Mouse (Mus musculus) forebrain, embryonic 13.5 days (tissue): Measurements from ENCODE around the gene Errfi1. TPM values are rescaled to one million over a fixed set of nuclear protein-coding genes. Genes with fewer than 3 reads are reported as not detected.
"Not testable (repeated sequence)": the region's sequence is repeated elsewhere in the genome, so short reads cannot be mapped to it uniquely, and the experiment has no call there.

ENCODE experiments used
- ATAC-seq: fragments of 200-750 bp; cut with Nextera tagmentation; 2 replicates; pipeline ENCODE4 v1.8.0; 2017
- H3K27ac ChIP-seq: fragments of 300-500 bp; sonication (generic); 2 replicates; pipeline ENCODE4 v1.5.1; 2015; ENCODE audit warnings: inconsistent platforms, mild to moderate bottlenecking, moderate library complexity
- H3K27me3 ChIP-seq: fragments of 300-500 bp; sonication (generic); 2 replicates; pipeline ENCODE4 v1.6.1; 2015; ENCODE audit warnings: mild to moderate bottlenecking, inconsistent platforms
- H3K36me3 ChIP-seq: fragments of 300-500 bp; sonication (generic); 2 replicates; pipeline ENCODE4 v1.6.1; 2015; ENCODE audit warnings: mild to moderate bottlenecking, inconsistent platforms; ENCODE audit not compliant: poor library complexity, severe bottlenecking
- H3K4me1 ChIP-seq: fragments of 300-500 bp; sonication (generic); 2 replicates; pipeline ENCODE4 v1.6.1; 2015; ENCODE audit warnings: inconsistent platforms
- H3K4me2 ChIP-seq: fragments of 300-500 bp; sonication (generic); 2 replicates; pipeline ENCODE4 v1.6.1; 2015; ENCODE audit warnings: inconsistent platforms, mild to moderate bottlenecking, moderate library complexity
- H3K4me3 ChIP-seq: fragments of 300-500 bp; sonication (generic); 2 replicates; pipeline ENCODE4 v1.5.1; 2015; ENCODE audit warnings: mild to moderate bottlenecking, inconsistent platforms
- H3K9ac ChIP-seq: fragments of 300-500 bp; sonication (generic); 2 replicates; pipeline ENCODE4 v1.6.1; 2015; ENCODE audit warnings: mild to moderate bottlenecking, inconsistent platforms
- H3K9me3 ChIP-seq: fragments of 300-500 bp; sonication (generic); replicated peaks from 2 replicates; pipeline ENCODE4 v1.6.1; 2016; ENCODE audit warnings: inconsistent platforms
- WGBS: fragments of 180-500 bp; shearing (Covaris S2); methylation state at CpG from one replicate; pipeline ENCODE4 v1.1.7; 2015; 5-methylcytosine and 5-hydroxymethylcytosine counted together
- polyA plus RNA-seq: library from polyadenylated mRNA; unstranded; fragments of >200 nt; fragmentation: Nextera tagmentation; extraction: Ambion mirVana; gene quantifications from 2 replicates; pipeline ENCODE4 v1.2.1, GENCODE M21; 2015

Gene Errfi1
- polyA plus RNA-seq, 1 experiment from 2014 or later = 13.7 TPM

DNA sequence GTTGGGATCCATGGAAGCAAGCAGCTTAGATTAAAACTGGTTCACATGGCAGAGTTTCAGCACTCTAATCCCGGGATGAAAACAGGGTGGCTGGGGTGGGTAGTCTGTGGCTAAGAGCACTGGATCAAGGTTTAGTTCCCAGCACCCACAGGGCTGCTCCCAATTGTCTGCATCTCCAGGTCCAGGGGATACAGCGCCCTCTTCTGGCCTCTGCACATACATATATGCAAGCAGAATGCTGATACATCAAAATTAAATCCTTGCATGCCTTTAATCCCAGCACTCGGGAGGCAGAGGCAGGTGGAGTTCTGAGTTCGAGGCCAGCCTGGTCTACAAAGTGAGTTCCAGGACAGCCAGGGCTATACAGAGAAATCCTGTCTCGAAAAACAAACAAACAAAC, 54.8 kb downstream of the Errfi1 start:
- peaks cover 20% of the 10 kb centered on the region for H3K36me3 ChIP-seq
- H3K4me3 ChIP-seq = peak overlapping the region; percentile 76; the same call in 1 of the 2 replicates
- H3K9ac ChIP-seq, H3K27me3 ChIP-seq, H3K27ac ChIP-seq, ATAC-seq, H3K9me3 ChIP-seq: not testable (repeated sequence)
- peak overlapping the region; percentile 85 for H3K4me2 ChIP-seq
- WGBS = 77% methylated on average over 5 of the region's 5 CpGs
- H3K4me1 ChIP-seq = peaks cover 24% of the 10 kb centered on the region

DNA sequence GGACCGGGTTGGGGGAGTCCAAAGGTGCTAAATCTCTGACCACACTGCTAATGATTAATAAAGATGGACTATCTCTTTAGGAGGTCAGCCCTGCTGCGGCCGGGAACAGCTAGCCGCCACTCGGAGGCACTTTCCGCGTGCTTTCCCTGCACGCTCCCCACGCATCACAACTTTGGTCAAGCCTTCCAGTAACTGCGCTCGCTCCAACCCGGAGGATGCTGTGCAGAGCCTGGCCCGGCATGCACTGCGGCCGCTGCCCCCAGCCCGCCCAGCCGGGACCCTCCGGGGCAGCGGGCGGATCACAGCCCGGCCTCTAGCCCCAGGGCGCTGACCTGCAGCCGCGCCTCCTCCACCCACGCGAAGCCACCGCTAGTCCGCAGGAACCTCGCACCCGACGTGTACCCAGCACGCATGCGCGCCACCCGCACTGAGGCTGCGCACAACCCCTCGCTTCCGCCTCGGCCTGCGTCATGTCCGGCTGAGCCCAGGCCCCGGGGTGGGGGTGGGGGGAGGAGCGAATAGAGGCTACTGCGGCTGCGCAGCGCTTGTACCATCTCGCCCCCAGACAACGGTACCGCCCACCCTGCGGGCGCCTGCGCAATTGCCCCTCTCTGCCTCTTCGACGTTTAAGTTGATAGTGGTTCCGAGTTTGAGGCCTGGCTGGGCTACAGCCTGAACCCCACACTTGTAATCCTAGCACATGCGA, 55.9 kb downstream of the Errfi1 start:
- Histone ChIP-seq H3K9ac (peak overlapping the region; percentile 91), H3K27ac (peak overlapping the region; percentile 79), H3K27me3 (no peaks in the 10 kb centered on the region), H3K4me3 (peak overlapping the region; percentile 76), H3K36me3 (peaks cover 12% of the 10 kb centered on the region), H3K4me2 (peak overlapping the region; percentile 85), H3K9me3 (no peaks in the 10 kb centered on the region), H3K4me1 (peaks cover 28% of the 10 kb centered on the region)
- WGBS = under 1% methylated on average over 54 of the region's 56 CpGs
- peak; percentile 93 for ATAC-seq

DNA sequence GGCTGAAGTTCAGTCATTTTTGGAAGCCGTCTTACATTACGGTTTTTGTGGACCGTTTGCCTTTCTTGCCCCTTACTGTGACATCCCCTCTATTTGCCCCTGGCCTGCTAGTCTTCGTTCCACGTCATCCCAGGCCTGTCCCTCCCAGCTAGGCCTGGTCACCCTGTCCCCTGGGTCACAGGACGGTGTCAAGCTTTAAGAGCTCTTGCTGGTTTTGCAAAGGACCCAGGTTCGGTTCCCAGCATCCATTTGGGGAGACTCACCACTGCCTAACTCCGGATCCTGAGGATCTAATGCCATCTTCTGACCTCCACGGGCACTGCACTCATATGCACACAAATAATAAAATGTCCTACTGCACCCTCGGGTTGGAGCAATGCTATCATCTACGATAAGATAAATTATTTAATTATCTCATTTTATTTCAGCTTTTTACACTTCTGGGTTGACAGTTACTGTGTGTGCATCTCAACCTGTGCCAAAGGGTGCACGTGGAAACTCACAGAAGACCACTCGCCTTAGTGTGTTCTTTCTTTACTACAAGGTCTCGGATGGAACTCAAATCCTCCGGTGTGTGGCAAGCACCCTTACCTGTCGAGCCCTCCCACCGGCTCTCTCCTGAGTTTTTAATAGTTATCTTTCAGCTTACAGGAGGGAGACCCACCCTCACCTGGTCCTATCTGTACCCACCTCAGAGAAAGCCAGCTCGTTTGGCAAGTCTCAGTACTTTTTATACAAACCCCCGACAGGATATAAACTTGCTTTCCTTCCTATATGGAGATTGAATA, 56.6 kb downstream of the Errfi1 start:
- H3K36me3 ChIP-seq = peaks cover 7% of the 10 kb centered on the region
- no peaks in the 10 kb centered on the region for H3K9me3 ChIP-seq
- H3K9ac ChIP-seq = no peak overlapping the region
- peak overlapping the region; percentile 76 for H3K4me3 ChIP-seq
- no peak for ATAC-seq
- H3K27ac ChIP-seq = no peak overlapping the region
- WGBS = 85% methylated on average over 19 of the region's 19 CpGs
- peak overlapping the region; percentile 85 for H3K4me2 ChIP-seq
- no peaks in the 10 kb centered on the region for H3K27me3 ChIP-seq
- H3K4me1 ChIP-seq = peaks cover 34% of the 10 kb centered on the region

DNA sequence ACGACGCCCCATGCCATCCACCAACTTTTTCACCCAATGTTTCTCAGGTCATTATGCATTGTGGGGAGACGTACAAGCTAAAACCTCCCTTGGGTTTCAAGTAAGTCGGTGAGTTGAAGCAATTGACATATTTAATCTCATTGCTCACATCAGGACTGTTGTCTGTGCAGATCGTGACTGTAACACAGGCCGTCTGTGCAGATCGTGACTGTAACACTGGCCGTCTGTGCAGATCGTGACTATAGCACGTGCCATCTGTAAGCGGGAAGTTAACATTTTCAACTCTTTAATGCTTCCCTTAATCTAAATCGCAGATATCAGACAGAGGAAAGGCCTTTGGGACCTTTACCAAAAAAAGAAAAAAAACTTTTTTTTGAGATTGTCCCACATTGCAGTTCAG, 60.0 kb downstream of the Errfi1 start:
- no peaks in the 10 kb centered on the region for H3K9me3 ChIP-seq
- ATAC-seq = no peak
- WGBS = 19% methylated on average over 12 of the region's 12 CpGs
- no peaks in the 10 kb centered on the region for H3K27me3 ChIP-seq
- peak overlapping the region; percentile 74 for H3K4me2 ChIP-seq
- peak overlapping the region; percentile 78 for H3K27ac ChIP-seq
- no peaks in the 10 kb centered on the region for H3K36me3 ChIP-seq
- H3K9ac ChIP-seq = peak overlapping the region; percentile 82
- H3K4me1 ChIP-seq = peaks cover 22% of the 10 kb centered on the region
- peak overlapping the region; percentile 69 for H3K4me3 ChIP-seq

DNA sequence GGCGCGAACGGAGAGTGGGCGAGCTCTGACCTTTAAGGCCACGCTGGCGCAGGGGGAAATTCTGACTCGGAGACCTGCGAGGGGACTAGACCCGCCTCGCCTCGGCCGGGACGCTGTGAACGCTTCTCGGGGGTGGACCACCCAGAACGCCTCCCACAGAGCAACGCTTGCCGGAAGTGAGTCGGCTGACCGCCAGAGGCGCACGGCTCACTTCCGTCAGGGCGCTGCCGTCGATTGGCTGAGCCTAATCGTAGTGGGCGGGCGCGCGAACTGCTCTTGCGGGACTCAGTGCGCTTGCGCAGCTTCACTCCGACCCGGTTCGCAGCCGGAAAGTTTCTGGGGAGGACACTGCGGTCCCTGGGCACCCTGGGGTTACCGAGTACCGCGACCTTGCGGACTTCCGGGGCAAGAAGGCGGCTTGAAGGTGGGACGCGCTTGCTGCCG, 60.6 kb downstream of the Errfi1 start, which contains the start of the genes Park7 and Tnfrsf9:
Gene Park7, minus strand, starts transcription at position 148 of the 444 bp plus-strand sequence.
Gene Tnfrsf9, plus strand, starts transcription at position 273 of the 444 bp plus-strand sequence.
- no peaks in the 10 kb centered on the region for H3K27me3 ChIP-seq
- peak within 1 kb of the TSS; percentile 82 for H3K9ac ChIP-seq
- peak; percentile 88 for ATAC-seq
- H3K9me3 ChIP-seq = no peaks in the 10 kb centered on the region
- H3K4me1 ChIP-seq = peaks cover 18% of the 10 kb centered on the region
- under 1% methylated on average over 47 of the region's 48 CpGs for WGBS
- no peaks in the 10 kb centered on the region for H3K36me3 ChIP-seq
- H3K4me2 ChIP-seq = peak within 1 kb of the TSS; percentile 74
- H3K27ac ChIP-seq = peak within 1 kb of the TSS; percentile 78
- H3K4me3 ChIP-seq = peak within 1 kb of the TSS; percentile 69

DNA sequence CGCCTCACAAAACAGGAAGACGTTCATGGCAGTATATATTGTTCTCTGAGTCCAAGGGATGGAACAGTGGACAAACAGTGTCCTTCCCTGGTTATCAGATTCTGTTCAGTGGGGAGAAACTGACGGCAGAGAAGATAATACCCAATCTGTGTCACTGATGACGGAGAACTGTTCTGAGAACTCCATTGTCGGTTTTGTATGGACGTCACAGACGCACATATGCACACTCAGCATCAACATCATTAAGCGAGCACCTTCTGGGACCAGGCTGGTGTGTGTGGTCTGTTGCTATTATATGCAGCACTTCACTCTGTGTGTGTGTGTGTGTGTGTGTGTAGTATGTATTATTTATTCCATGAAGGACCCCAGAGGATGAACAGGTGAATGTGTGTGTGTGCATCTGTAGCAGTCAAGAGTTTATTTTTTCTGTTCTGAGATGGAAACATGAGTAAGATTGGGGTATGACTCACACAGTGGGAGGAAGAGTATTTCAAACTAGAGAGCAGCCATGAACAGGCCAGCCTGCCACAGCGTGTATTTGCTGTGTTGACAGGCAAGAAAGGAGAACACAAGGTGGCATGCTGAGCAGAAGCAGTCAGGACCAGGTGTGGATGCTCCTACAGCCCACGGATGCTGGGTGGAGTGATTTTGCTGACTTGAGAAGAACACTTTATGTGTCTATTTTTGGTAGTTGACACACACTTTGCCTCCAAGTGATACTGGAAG, 61.6 kb downstream of the Errfi1 start:
- 44% methylated on average over 10 of the region's 10 CpGs for WGBS

DNA sequence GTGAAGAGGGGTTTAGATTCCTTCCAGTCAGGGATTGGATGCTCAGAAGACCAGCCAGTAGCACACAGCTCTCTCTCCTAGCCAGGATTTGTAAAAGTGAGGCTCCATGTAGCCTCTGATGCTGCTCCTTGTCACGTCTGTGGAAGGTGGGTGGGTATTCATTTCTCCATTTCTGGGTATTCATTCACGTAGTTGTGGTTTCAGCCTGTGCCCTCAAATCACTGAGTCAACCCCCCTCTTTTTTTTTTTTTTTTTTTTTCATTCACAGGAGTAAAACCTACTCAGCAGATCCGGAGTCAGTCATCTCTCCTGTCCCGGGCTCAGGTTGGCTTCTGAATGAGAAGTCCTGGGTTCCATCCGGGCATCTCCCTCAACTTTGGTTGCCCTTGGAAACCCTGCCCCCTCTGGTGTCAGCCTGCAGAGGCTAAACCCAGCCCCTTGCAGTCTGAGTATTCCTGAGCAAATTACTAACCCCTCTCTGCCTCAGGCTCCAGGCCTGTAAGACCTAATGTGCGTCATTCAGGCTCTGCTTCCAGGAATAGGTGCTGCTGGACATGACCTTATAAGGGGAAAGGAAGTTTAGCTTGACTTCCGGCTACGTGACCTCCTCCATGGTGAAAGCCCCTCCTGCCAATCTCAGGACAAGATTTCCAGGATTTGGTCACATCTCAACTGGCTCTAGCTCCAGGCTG, 63.8 kb downstream of the Errfi1 start:
- ATAC-seq = no peak
- WGBS = 73% methylated on average over 8 of the region's 8 CpGs
- Histone ChIP-seq H3K9ac (no peak overlapping the region), H3K4me2 (no peak overlapping the region), H3K4me1 (peaks cover 18% of the 10 kb centered on the region), H3K27me3 (no peaks in the 10 kb centered on the region), H3K27ac (no peak overlapping the region), H3K4me3 (no peak overlapping the region), H3K36me3 (no peaks in the 10 kb centered on the region), H3K9me3 (no peaks in the 10 kb centered on the region)

More for the DNA sequence above, 61.6 kb downstream of the Errfi1 start:
- peak overlapping the region; percentile 69 for H3K4me3 ChIP-seq
- H3K36me3 ChIP-seq = no peaks in the 10 kb centered on the region
- H3K27me3 ChIP-seq = no peaks in the 10 kb centered on the region
- H3K27ac ChIP-seq = peak overlapping the region; percentile 57; the same call in 1 of the 2 replicates
- peak overlapping the region; percentile 74 for H3K4me2 ChIP-seq
- H3K9ac ChIP-seq = peak overlapping the region; percentile 82
- no peaks in the 10 kb centered on the region for H3K9me3 ChIP-seq
- H3K4me1 ChIP-seq = peaks cover 18% of the 10 kb centered on the region
- ATAC-seq = no peak

Other genes starting within 250 kb of the Errfi1 start
- gene Slc45a1, start 201.7 kb upstream of the Errfi1 start, polyA plus RNA-seq = 10.5 and 11.4 TPM in 2 replicates
- 414 and 420 TPM in 2 replicates for gene Park7, start 60.5 kb downstream of the Errfi1 start, polyA plus RNA-seq
- gene Tnfrsf9, start 60.6 kb downstream of the Errfi1 start, polyA plus RNA-seq = 0.13 and 0.16 TPM in 2 replicates
- not detected in 2 replicates for gene Uts2, start 143.2 kb downstream of the Errfi1 start, polyA plus RNA-seq
- 3.5 and 4.0 TPM in 2 replicates for gene Per3, start 190.7 kb downstream of the Errfi1 start, polyA plus RNA-seq
- 77.3 and 80.1 TPM in 2 replicates for gene Vamp3, start 204.0 kb downstream of the Errfi1 start, polyA plus RNA-seq
- gene Gm13090, start 235.7 kb downstream of the Errfi1 start, polyA plus RNA-seq = 0.33 TPM in 1 of 2 replicates, not detected in the other